In the genomic region with DNA sequence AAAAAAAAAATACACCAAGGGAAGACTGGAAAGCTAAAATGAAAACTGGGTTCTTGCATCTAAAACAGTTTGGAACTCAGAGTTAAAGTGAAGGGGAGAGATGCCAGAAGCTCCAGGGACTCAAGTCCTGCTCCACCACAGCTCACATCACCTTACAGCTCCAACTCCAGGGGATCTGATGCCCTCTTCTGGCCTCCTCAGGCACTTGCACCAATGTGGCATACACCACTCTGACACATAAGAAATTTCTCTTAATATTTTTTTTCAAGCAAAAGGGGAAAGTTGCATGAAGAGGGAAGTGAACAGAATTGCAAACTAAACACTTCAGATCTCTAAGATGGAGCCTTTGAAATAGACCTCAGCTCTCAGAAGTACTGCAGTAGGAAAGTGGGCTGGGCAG, we compare ENCODE assay signal across 11 mouse cellular contexts. TPM values are rescaled to one million over a fixed set of nuclear protein-coding genes. Genes with fewer than 3 reads are reported as not detected.
DNase-seq lines count a peak whose midpoint lies in the region; ATAC-seq lines count a peak whose summit lies in the region.
"Had no signal": no experiment of that assay in that cellular context is flagged by ENCODE, and none has a peak within 500 bp of the region (broad histone marks: within the 10 kb centered on the region; RNA-seq: fewer than 3 reads in every experiment).

No protein-coding gene starts in this region.

- no peak overlapping the region for H3K4me3 ChIP-seq in midbrain, embryonic 11.5 days (ENCODE audit: low read depth, low read length)
- no peak overlapping the region for H3K4me3 ChIP-seq in midbrain, embryonic 10.5 days

- no peak overlapping the region for H3K27ac ChIP-seq in midbrain, embryonic 11.5 days (ENCODE audit: low read depth, low read length)
- H3K27ac ChIP-seq in midbrain, embryonic 10.5 days (replicated peaks) = no peak overlapping the region

- no peaks in the 10 kb centered on the region for H3K4me1 ChIP-seq in midbrain, embryonic 11.5 days (ENCODE audit: control insufficient read depth, insufficient read depth, low read length)
- H3K4me1 ChIP-seq in midbrain, embryonic 10.5 days = no peaks in the 10 kb centered on the region

- DNase-seq in cerebellum, postnatal 10 days = peak; percentile 37 to 40
- no peak for DNase-seq in cerebellum, postnatal 36 days
- DNase-seq in midbrain, embryonic 11.5 days (ENCODE audit: low spot score, missing footprints) = peak; percentile 44
- no peak for DNase-seq in midbrain, embryonic 10.5 days (ENCODE audit: low spot score)
- DNase-seq in ZHBTc4 (ENCODE audit: low read depth, low spot score) = peak; percentile 68
- DNase-seq in naive thymus-derived CD4-positive, alpha-beta T cell, adult 2 months (ENCODE audit: low read depth) = peak; percentile 22
- DNase-seq in right cerebral cortex, adult 18-20 months = no peak
- no peak for DNase-seq in embryo, embryonic 11 days
- DNase-seq: cerebellum, adult 11 months; lung, embryonic 14.5 days had no signal

- no peaks in the 10 kb centered on the region for H3K9me3 ChIP-seq in midbrain, embryonic 11.5 days (ENCODE audit: control insufficient read depth, low read length)
- no peaks in the 10 kb centered on the region for H3K9me3 ChIP-seq in midbrain, embryonic 10.5 days (replicated peaks)

- no peak overlapping the region for H3K4me2 ChIP-seq in midbrain, embryonic 11.5 days
- H3K4me2 ChIP-seq: lung, embryonic 14.5 days had no signal

- H3K9ac ChIP-seq in midbrain, embryonic 11.5 days (ENCODE audit: low read length) = no peak overlapping the region
- H3K9ac ChIP-seq: lung, embryonic 14.5 days had no signal

- H3K36me3 ChIP-seq in midbrain, embryonic 11.5 days (ENCODE audit: control insufficient read depth, insufficient read depth, low read length) = no peaks in the 10 kb centered on the region
- peaks cover 29% of the 10 kb centered on the region for H3K36me3 ChIP-seq in midbrain, embryonic 10.5 days

- H3K27me3 ChIP-seq in midbrain, embryonic 11.5 days (ENCODE audit: control insufficient read depth, insufficient read depth, low read length) = no peaks in the 10 kb centered on the region
- H3K27me3 ChIP-seq in midbrain, embryonic 10.5 days (ENCODE audit: low read depth, poor library complexity, severe bottlenecking) = no peaks in the 10 kb centered on the region

- ATAC-seq in midbrain, embryonic 11.5 days (ENCODE audit: low FRiP score) = no peak
- ATAC-seq: inflammation-experienced regulatory T-cells, adult 6 months had no signal

RNA-seq across cellular contexts. Expression of gene Med26, which starts 8.8 kb away (rescaled TPM):
- polyA plus RNA-seq in midbrain, embryonic 11.5 days (2014; fragmentation: Nextera tagmentation; extraction: Ambion mirVana) = 11.0 and 13.6 TPM in 2 replicates
- 19.0 and 19.9 TPM in 2 replicates for polyA plus RNA-seq in midbrain, embryonic 10.5 days (2016; fragmentation: Nextera tagmentation; extraction: Ambion mirVana)

RNA-seq across cellular contexts. Expression of gene Smim7, which starts 31.7 kb away (rescaled TPM):
- 117 and 121 TPM in 2 replicates for polyA plus RNA-seq in midbrain, embryonic 11.5 days (2014; fragmentation: Nextera tagmentation; extraction: Ambion mirVana)
- 126 and 127 TPM in 2 replicates for polyA plus RNA-seq in midbrain, embryonic 10.5 days (2016; fragmentation: Nextera tagmentation; extraction: Ambion mirVana)

RNA-seq across cellular contexts. Expression of gene Tmem38a, which starts 32.6 kb away (rescaled TPM):
- polyA plus RNA-seq in midbrain, embryonic 11.5 days (2014; fragmentation: Nextera tagmentation; extraction: Ambion mirVana) = 9.1 and 11.4 TPM in 2 replicates
- polyA plus RNA-seq in midbrain, embryonic 10.5 days (2016; fragmentation: Nextera tagmentation; extraction: Ambion mirVana) = 10.3 and 10.5 TPM in 2 replicates

RNA-seq across cellular contexts. Expression of gene Slc35e1, which starts 46.8 kb away (rescaled TPM):
- 10.9 and 13.4 TPM in 2 replicates for polyA plus RNA-seq in midbrain, embryonic 11.5 days (2014; fragmentation: Nextera tagmentation; extraction: Ambion mirVana)
- polyA plus RNA-seq in midbrain, embryonic 10.5 days (2016; fragmentation: Nextera tagmentation; extraction: Ambion mirVana) = 13.1 and 16.3 TPM in 2 replicates

Comparison
In these comparisons a context has a peak if more than half of its experiments do, and no peak if none do; other contexts are left out.
1. DNase-seq: peak in cerebellum, postnatal 10 days (2 of 2), midbrain, embryonic 11.5 days (single experiment), ZHBTc4 (single experiment) and naive thymus-derived CD4-positive, alpha-beta T cell, adult 2 months (single experiment); none in cerebellum, postnatal 36 days (0 of 2), midbrain, embryonic 10.5 days (single experiment), right cerebral cortex, adult 18-20 months (single experiment) and embryo, embryonic 11 days (single experiment).